Mouse (Mus musculus) neural tube, embryonic 13.5 days (tissue): ENCODE results near the gene Mboat1. TPM values are rescaled to one million over a fixed set of nuclear protein-coding genes. Genes with fewer than 3 reads are reported as not detected.
A peak's percentile ranks its signal among the peaks of the same experiment; 100 is the strongest.

Source experiments
- ATAC-seq: fragments of 200-750 bp; cut with Nextera tagmentation; 2 replicates; pipeline ENCODE4 v1.8.0; 2017; ENCODE audit warnings: low read depth, mild to moderate bottlenecking, moderate TSS enrichment, moderate library complexity
- H3K27ac ChIP-seq: fragments of 300-500 bp; sonication (generic); replicated peaks from 2 replicates; pipeline ENCODE4 v1.5.1; 2015; ENCODE audit warnings: moderate library complexity, mild to moderate bottlenecking, inconsistent platforms
- H3K27me3 ChIP-seq: fragments of 300-500 bp; sonication (generic); 2 replicates; pipeline ENCODE4 v1.6.1; 2015; ENCODE audit warnings: mild to moderate bottlenecking, inconsistent platforms
- H3K36me3 ChIP-seq: fragments of 300-500 bp; sonication (generic); 2 replicates; pipeline ENCODE4 v1.6.1; 2015; ENCODE audit warnings: mild to moderate bottlenecking, inconsistent platforms
- H3K4me1 ChIP-seq: fragments of 300-500 bp; sonication (generic); replicated peaks from 2 replicates; pipeline ENCODE4 v1.6.1; 2015; ENCODE audit warnings: inconsistent platforms
- H3K4me2 ChIP-seq: fragments of 300-500 bp; sonication (generic); 2 replicates; pipeline ENCODE4 v1.6.1; 2015; ENCODE audit warnings: inconsistent platforms, mild to moderate bottlenecking, moderate library complexity
- H3K4me3 ChIP-seq: fragments of 300-500 bp; sonication (generic); 2 replicates; pipeline ENCODE4 v1.5.1; 2015; ENCODE audit warnings: mild to moderate bottlenecking, inconsistent platforms
- H3K9ac ChIP-seq: fragments of 300-500 bp; sonication (generic); 2 replicates; pipeline ENCODE4 v1.6.1; 2015; ENCODE audit warnings: moderate library complexity, mild to moderate bottlenecking, inconsistent platforms
- H3K9me3 ChIP-seq: fragments of 300-500 bp; sonication (generic); 2 replicates; pipeline ENCODE4 v1.6.1; 2016; ENCODE audit warnings: inconsistent platforms
- WGBS: fragments of 180-500 bp; shearing (Covaris S2); methylation state at CpG from one replicate; pipeline ENCODE4 v1.1.7; 2015; 5-methylcytosine and 5-hydroxymethylcytosine counted together
- polyA plus RNA-seq: library from polyadenylated mRNA; unstranded; fragments of >200 nt; fragmentation: Nextera tagmentation; extraction: Ambion mirVana; gene quantifications from 2 replicates; pipeline ENCODE4 v1.2.1, GENCODE M21; 2015

The Mboat1 gene
- 2.0 and 2.7 TPM in 2 replicates for polyA plus RNA-seq

DNA sequence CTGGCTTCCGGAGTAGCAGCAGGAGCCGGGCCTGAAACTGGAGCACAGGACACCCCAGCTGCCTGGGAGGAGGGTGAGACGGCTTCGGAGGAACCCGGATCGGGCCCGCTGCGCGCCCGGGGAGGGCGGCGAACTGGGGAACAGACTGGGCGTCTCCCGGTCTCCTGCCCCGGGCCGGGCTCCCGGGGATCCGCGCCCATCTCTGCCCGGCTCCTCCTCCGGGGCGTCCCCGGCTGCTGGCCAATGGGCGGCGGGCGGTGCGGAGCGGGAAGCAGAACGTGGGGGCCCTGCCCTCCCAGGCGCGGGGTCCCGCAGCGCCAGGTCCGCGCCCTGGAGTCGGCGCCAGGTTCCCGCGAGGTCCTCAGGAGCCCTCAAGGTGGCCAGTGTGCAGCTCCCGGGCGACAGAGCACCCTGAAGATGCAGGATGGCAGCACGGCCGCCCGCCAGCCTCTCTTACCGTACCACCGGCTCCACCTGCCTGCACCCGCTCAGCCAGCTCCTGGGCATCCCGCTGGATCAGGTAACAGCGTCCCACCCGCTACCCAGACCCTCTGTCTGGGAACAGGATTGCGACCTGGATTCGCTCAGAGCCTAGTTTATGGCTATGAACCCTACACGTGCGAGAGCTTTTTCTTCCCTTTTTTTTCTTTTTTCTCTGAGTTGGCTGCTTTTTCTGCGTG, at the start of gene Mboat1:
Gene Mboat1 (plus strand): TSS at position 247 of the 680 bp plus-strand sequence.
- Histone ChIP-seq H3K27ac (no peak within 1 kb of the TSS), H3K36me3 (no peaks in the 10 kb centered on the region), H3K4me3 (peak within 1 kb of the TSS; percentile 61), H3K9ac (peak within 1 kb of the TSS; percentile 80), H3K4me1 (peaks cover 9% of the 10 kb centered on the region), H3K27me3 (peaks cover 29% of the 10 kb centered on the region), H3K4me2 (peak within 1 kb of the TSS; percentile 95), H3K9me3 (no peaks in the 10 kb centered on the region)
- WGBS: under 1% methylated on average over 50 of the region's 55 CpGs
- peak; percentile 96 for ATAC-seq

GRCm38 (mm10) chr13:30093086-30093485, 43.2 kb upstream of the Mboat1 start:
- H3K9ac ChIP-seq: no peak overlapping the region
- no peak for ATAC-seq
- H3K9me3 ChIP-seq: 0 out of 2 replicates have a peak, but pooled peaks cover 6% of the 10 kb centered on the region
- H3K4me1 ChIP-seq: no peaks in the 10 kb centered on the region
- no peak overlapping the region for H3K4me3 ChIP-seq
- no peaks in the 10 kb centered on the region for H3K36me3 ChIP-seq
- H3K4me2 ChIP-seq: no peak overlapping the region
- H3K27me3 ChIP-seq: no peaks in the 10 kb centered on the region
- no peak overlapping the region for H3K27ac ChIP-seq
- 40% methylated on average over 2 of the region's 2 CpGs for WGBS

DNA sequence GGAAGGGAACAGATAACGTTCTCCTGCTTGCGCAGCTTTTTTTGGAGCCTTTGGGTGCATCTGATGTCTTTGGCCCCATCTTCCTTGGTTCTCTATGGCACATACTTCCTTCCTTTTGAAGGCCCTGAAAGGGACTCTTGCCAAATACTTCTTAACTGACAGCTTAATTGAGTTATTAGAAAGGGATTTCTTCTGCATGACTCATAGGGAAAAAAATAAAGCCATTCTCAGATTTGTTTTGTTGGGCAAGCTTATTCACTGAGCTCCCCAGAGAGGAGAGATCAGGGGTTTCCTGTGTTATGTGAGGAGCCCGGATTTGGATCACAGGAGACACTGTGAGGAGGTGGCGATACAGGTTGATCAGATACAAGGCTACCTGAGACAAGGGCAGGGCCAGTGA, 40.4 kb upstream of the Mboat1 start:
- H3K9ac ChIP-seq: no peak overlapping the region
- ATAC-seq: no peak

DNA sequence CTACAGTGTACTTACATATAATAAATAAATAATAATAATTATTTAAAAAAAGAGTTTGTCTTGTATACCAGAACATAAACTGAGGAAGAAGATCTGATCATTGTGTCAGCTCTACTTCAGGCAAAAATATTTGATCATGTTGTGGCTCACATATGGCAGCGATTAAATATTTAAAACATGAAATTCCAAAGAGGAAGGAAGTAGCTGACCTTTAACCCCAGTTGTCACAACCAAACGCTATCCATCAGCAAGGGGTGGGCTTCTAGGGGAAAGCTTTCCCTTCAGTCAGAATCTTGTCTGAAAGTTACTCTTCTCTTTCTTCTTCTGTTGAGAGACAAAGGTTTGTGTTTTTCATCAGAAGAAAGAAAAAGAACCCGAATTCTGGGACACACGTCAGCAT, 39.8 kb upstream of the Mboat1 start:
- ATAC-seq: no peak
- 67% methylated on average over 4 of the region's 4 CpGs for WGBS

More for the DNA sequence above, 40.4 kb upstream of the Mboat1 start:
- Histone ChIP-seq H3K9me3 (no peaks in the 10 kb centered on the region), H3K4me2 (no peak overlapping the region), H3K27me3 (no peaks in the 10 kb centered on the region), H3K36me3 (no peaks in the 10 kb centered on the region), H3K4me3 (no peak overlapping the region), H3K4me1 (no peaks in the 10 kb centered on the region), H3K27ac (no peak overlapping the region)
- 81% methylated on average over 4 of the region's 4 CpGs for WGBS

DNA sequence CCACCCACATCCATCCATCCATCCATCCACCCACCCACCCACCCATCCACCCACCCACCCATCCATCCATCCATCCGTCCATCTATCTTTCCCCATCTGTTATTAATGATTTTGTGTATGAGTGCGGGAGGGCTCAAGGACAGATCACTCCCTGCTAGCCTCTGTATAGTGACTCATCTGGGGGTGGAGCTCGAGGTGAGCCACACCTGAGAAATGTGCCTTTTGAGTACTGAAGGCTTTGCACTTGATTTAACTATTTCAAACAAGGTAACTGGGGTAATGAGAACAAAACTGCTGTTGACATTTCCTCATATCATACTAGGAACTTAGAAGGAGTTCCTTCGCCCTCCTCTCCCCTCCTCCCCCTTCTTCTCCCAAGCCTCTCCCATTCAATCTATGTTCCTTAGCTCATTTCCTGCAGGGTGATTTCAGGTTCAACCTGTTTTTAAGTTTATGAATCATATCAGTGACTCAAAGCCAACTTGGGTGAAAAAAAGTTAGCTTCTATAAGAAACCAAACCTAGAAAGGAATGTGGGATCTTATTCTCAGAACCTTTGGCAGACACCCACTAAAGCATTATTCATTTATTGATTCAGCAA, 27.2 kb upstream of the Mboat1 start:
- 83% methylated on average over 4 of the region's 4 CpGs for WGBS
- no peaks in the 10 kb centered on the region for H3K36me3 ChIP-seq
- H3K9ac ChIP-seq: no peak overlapping the region
- H3K9me3 ChIP-seq: no peaks in the 10 kb centered on the region
- no peak overlapping the region for H3K27ac ChIP-seq
- H3K4me1 ChIP-seq: no peaks in the 10 kb centered on the region
- H3K4me2 ChIP-seq: no peak overlapping the region
- H3K4me3 ChIP-seq: no peak overlapping the region
- no peaks in the 10 kb centered on the region for H3K27me3 ChIP-seq
- ATAC-seq: no peak

More for the DNA sequence above, 39.8 kb upstream of the Mboat1 start:
- no peaks in the 10 kb centered on the region for H3K4me1 ChIP-seq
- no peak overlapping the region for H3K27ac ChIP-seq
- no peaks in the 10 kb centered on the region for H3K36me3 ChIP-seq
- H3K9me3 ChIP-seq: no peaks in the 10 kb centered on the region
- no peak overlapping the region for H3K9ac ChIP-seq
- no peak overlapping the region for H3K4me2 ChIP-seq
- H3K27me3 ChIP-seq: no peaks in the 10 kb centered on the region
- no peak overlapping the region for H3K4me3 ChIP-seq

DNA sequence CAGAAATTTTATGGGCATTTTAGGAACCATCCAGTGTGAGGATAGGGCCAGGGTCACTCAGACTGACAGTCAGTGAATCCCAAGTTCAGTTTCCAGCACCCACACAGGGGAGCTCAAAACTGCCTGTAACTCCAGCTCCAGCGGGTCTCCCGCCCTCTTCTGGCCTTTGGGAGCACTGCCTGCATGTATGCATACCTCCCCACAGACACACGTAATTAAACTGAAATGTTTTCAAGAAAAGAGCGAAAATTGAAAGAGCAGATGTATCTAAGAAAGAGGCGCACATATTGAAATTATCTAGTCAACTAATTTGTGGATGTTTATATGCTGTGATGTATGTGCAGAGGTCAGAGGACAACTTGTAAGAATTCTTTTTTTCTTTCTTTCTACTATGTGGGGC, 20.5 kb upstream of the Mboat1 start:
- Histone ChIP-seq H3K4me1 (no peaks in the 10 kb centered on the region), H3K27ac (no peak overlapping the region), H3K36me3 (no peaks in the 10 kb centered on the region), H3K4me3 (no peak overlapping the region), H3K9ac (no peak overlapping the region), H3K9me3 (no peaks in the 10 kb centered on the region), H3K4me2 (no peak overlapping the region), H3K27me3 (no peaks in the 10 kb centered on the region)
- 86% methylated on average over 5 of the region's 5 CpGs for WGBS
- no peak for ATAC-seq

GRCm38 (mm10) chr13:30136923-30137629, 787 bp downstream of the Mboat1 start:
- peaks cover 9% of the 10 kb centered on the region for H3K4me1 ChIP-seq
- H3K9me3 ChIP-seq: no peaks in the 10 kb centered on the region
- peak overlapping the region; percentile 80; the same call in 1 of the 2 replicates for H3K9ac ChIP-seq
- H3K4me2 ChIP-seq: peak overlapping the region; percentile 95
- H3K27ac ChIP-seq: no peak overlapping the region
- H3K36me3 ChIP-seq: no peaks in the 10 kb centered on the region
- ATAC-seq: no peak
- peaks cover 29% of the 10 kb centered on the region for H3K27me3 ChIP-seq
- H3K4me3 ChIP-seq: peak overlapping the region; percentile 61
- WGBS: 28% methylated on average over 13 of the region's 13 CpGs

GRCm38 (mm10) chr13:30137951-30138350, 1.7 kb downstream of the Mboat1 start:
- no peak overlapping the region for H3K4me3 ChIP-seq
- no peak for ATAC-seq
- no peak overlapping the region for H3K27ac ChIP-seq
- H3K9ac ChIP-seq: no peak overlapping the region
- 89% methylated on average over 6 of the region's 6 CpGs for WGBS
- no peaks in the 10 kb centered on the region for H3K36me3 ChIP-seq
- peaks cover 9% of the 10 kb centered on the region for H3K4me1 ChIP-seq
- no peaks in the 10 kb centered on the region for H3K9me3 ChIP-seq
- H3K27me3 ChIP-seq: peaks cover 29% of the 10 kb centered on the region
- no peak overlapping the region for H3K4me2 ChIP-seq

DNA sequence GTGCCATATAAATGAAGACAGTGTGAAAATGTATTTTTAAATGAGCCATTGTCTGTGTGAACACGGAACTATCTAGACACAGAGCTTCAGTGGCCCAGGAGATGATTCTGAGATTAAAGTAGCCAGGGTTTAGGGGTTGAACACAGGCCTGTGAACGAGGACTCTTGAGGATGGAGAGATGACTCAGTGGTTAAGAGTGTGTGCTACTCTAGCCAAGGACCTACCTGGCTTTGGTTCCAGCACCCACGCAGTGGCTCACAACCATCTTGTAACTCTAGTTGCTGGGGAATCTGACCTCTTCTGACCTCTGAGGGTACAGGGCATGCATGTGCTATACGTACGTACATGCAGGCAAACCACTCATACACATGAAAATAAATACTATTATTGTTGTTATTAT, 3.9 kb downstream of the Mboat1 start:
- no peak for ATAC-seq
- Histone ChIP-seq H3K36me3 (no peaks in the 10 kb centered on the region), H3K27me3 (peaks cover 21% of the 10 kb centered on the region), H3K4me3 (no peak overlapping the region), H3K9ac (no peak overlapping the region), H3K4me2 (no peak overlapping the region), H3K27ac (no peak overlapping the region), H3K9me3 (no peaks in the 10 kb centered on the region), H3K4me1 (peaks cover 9% of the 10 kb centered on the region)
- 90% methylated on average over 5 of the region's 5 CpGs for WGBS

GRCm38 (mm10) chr13:30140646-30141045, 4.4 kb downstream of the Mboat1 start:
- ATAC-seq: no peak
- no peaks in the 10 kb centered on the region for H3K9me3 ChIP-seq
- 90% methylated on average over 12 of the region's 12 CpGs for WGBS
- H3K4me2 ChIP-seq: no peak overlapping the region
- no peaks in the 10 kb centered on the region for H3K36me3 ChIP-seq
- H3K27me3 ChIP-seq: peaks cover 17% of the 10 kb centered on the region
- no peak overlapping the region for H3K27ac ChIP-seq
- no peak overlapping the region for H3K9ac ChIP-seq
- peaks cover 9% of the 10 kb centered on the region for H3K4me1 ChIP-seq
- no peak overlapping the region for H3K4me3 ChIP-seq

- WGBS: 96% methylated on average over 5 of the region's 5 CpGs
- H3K9ac ChIP-seq: no peak overlapping the region
- ATAC-seq: no peak
- H3K9me3 ChIP-seq: no peaks in the 10 kb centered on the region
- H3K4me2 ChIP-seq: no peak overlapping the region
- no peaks in the 10 kb centered on the region for H3K36me3 ChIP-seq
- no peak overlapping the region for H3K27ac ChIP-seq
- H3K4me1 ChIP-seq: peaks cover 4% of the 10 kb centered on the region
- H3K27me3 ChIP-seq: peaks cover 12% of the 10 kb centered on the region
- no peak overlapping the region for H3K4me3 ChIP-seq
Observed at GRCm38 (mm10) chr13:30141996-30142395, 5.7 kb downstream of the Mboat1 start.

GRCm38 (mm10) chr13:30146468-30146867, 10.2 kb downstream of the Mboat1 start:
- ATAC-seq: no peak
- 84% methylated on average over 6 of the region's 6 CpGs for WGBS
- no peak overlapping the region for H3K4me2 ChIP-seq
- no peaks in the 10 kb centered on the region for H3K27me3 ChIP-seq
- no peaks in the 10 kb centered on the region for H3K36me3 ChIP-seq
- H3K4me3 ChIP-seq: no peak overlapping the region
- no peak overlapping the region for H3K9ac ChIP-seq
- H3K9me3 ChIP-seq: no peaks in the 10 kb centered on the region
- no peak overlapping the region for H3K27ac ChIP-seq
- no peaks in the 10 kb centered on the region for H3K4me1 ChIP-seq
